Mouse (Mus musculus): Measurements from ENCODE around the gene 4930442H23Rik. TPM values are rescaled to one million over a fixed set of nuclear protein-coding genes. Genes with fewer than 3 reads are reported as not detected.
A peak's percentile ranks its signal among the peaks of the same experiment; 100 is the strongest.
"Not testable (repeated sequence)": the region's sequence is repeated elsewhere in the genome, so short reads cannot be mapped to it uniquely, and the experiment has no call there.

Gene 4930442H23Rik
- polyA plus RNA-seq, 1 experiment, result not detected

- H3K27ac ChIP-seq (ENCODE audit: insufficient read depth, low read length), result peak overlapping the region; percentile 88
- 2% methylated on average over 21 of the region's 21 CpGs for WGBS
- TF ChIP-seq CTCF (IDR thresholded peaks at IDR 0.05; ENCODE audit: borderline replicate concordance, insufficient read depth, low read depth, low read length) (peak; percentile 87), POLR2A (IDR thresholded peaks at IDR 0.05; ENCODE audit: borderline replicate concordance, insufficient read depth, low read length) (peak; percentile 83; the same call in 1 of the 2 replicates)
- peak overlapping the region; percentile 55 for H3K4me3 ChIP-seq (replicated peaks; ENCODE audit: insufficient read depth, low read depth, low read length)
- no peaks in the 10 kb centered on the region for H3K27me3 ChIP-seq (ENCODE audit: control insufficient read depth, insufficient read depth, low read length)
- DNase-seq, result peak; percentile 83 to 87
- peaks cover 14% of the 10 kb centered on the region for H3K4me1 ChIP-seq (ENCODE audit: control insufficient read depth, insufficient read depth, low read length)
These were observed 10.5 kb downstream of the 4930442H23Rik start for GRCm38 (mm10) chr10:81173132-81173531.

DNA sequence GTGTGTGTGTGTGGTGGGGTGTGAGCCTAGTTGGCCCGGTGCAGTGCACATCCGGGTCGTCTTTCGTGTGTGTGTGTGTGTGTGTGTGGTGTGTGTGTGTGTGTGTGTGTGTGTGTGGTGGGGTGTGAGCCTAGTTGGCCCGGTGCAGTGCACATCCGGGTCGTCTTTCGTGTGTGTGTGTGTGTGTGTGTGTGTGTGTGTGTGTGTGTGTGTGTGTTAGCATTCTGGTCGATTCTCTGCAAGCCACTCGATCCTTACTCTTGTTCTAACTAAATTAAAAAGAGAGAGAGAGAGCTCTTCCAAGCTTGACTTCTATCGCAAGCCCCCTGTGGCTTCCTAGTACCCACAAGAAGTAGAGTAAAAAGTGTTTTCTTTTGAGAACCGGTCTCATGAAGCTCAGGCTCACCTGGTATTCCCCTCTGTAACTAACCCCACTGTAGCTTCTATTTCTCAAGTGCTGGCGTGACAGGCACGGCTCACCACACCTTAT is 14.2 kb downstream of the 4930442H23Rik start:
- not testable (repeated sequence) for H3K27me3 ChIP-seq (ENCODE audit: control insufficient read depth, insufficient read depth, low read length); DNase-seq; H3K27ac ChIP-seq (ENCODE audit: insufficient read depth, low read length); H3K4me3 ChIP-seq (replicated peaks; ENCODE audit: insufficient read depth, low read depth, low read length)
- WGBS, result 23% methylated on average over 6 of the region's 14 CpGs
- H3K4me1 ChIP-seq (ENCODE audit: control insufficient read depth, insufficient read depth, low read length), result peaks cover 20% of the 10 kb centered on the region; the same call in 1 of the 2 replicates

DNA sequence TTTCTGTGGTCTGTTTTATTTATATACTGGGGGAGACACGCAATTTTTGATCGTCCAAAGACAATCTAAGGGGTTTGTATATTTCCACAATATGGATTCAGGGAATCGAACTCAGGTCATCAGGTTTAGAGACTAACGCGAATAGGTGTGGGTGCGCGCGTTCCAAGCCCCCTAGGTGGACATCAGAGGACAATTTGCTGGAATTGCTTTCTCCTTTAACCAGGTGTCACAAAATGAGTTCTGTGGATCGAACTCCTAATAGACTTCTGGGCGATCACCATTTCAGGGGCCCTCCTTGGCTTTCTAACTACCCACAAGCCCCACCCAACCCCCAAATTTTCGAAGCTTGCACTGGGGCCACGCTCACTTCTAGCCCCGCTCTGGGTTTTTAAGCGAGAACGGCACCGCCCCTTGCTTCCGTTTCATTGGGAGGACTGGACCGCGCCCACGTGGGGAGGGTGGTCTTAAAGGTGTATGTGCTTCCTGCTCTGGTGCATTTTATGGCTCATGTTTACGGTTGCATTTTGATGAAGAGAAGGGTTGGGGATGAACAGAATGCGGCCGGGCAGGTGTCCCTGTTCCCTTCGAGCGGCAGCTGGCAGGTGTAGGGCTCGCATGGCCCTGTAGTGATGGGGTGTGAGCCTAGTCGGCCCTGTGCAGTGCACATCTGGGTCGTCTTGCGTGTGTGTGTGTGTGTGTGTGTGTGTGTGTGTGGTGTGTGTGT is 15.0 kb downstream of the 4930442H23Rik start:
- peak overlapping the region; percentile 75 for H3K27ac ChIP-seq (ENCODE audit: insufficient read depth, low read length)
- peak overlapping the region; percentile 99 for H3K4me3 ChIP-seq (replicated peaks; ENCODE audit: insufficient read depth, low read depth, low read length)
- TF ChIP-seq POLR2A (IDR thresholded peaks at IDR 0.05; ENCODE audit: borderline replicate concordance, insufficient read depth, low read length) (no peak; the same call in 1 of the 2 replicates), CTCF (IDR thresholded peaks at IDR 0.05; ENCODE audit: borderline replicate concordance, insufficient read depth, low read depth, low read length) (no peak)
- H3K4me1 ChIP-seq (ENCODE audit: control insufficient read depth, insufficient read depth, low read length), result peaks cover 25% of the 10 kb centered on the region
- H3K27me3 ChIP-seq (ENCODE audit: control insufficient read depth, insufficient read depth, low read length), result no peaks in the 10 kb centered on the region
- peak; percentile 80 to 82 for DNase-seq
- 1% methylated on average over 29 of the region's 29 CpGs for WGBS

DNA sequence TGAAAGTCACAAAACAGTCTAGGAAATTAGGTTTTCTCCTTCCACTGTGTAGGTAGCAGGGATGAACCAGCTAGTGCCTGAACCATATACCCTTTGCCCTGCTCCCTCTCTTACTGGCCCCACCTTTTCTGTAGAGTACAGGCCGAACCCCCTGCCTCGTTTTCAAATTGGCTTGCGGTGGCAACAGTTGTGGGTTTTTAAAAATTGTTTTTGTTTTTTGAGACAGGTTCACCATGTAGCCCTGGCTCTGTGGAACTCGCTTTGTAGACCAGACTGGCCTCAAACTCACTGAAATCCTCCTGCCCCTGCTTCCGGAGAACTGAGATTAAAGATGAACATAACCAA is 15.6 kb downstream of the 4930442H23Rik start:
- Histone ChIP-seq H3K4me3 (replicated peaks; ENCODE audit: insufficient read depth, low read depth, low read length) (peak overlapping the region; percentile 99), H3K27me3 (ENCODE audit: control insufficient read depth, insufficient read depth, low read length) (no peaks in the 10 kb centered on the region), H3K27ac (ENCODE audit: insufficient read depth, low read length) (peak overlapping the region; percentile 8; the same call in 1 of the 2 replicates), H3K4me1 (ENCODE audit: control insufficient read depth, insufficient read depth, low read length) (peaks cover 29% of the 10 kb centered on the region)
- TF ChIP-seq CTCF (IDR thresholded peaks at IDR 0.05; ENCODE audit: borderline replicate concordance, insufficient read depth, low read depth, low read length), result no peak
- TF ChIP-seq POLR2A (IDR thresholded peaks at IDR 0.05; ENCODE audit: borderline replicate concordance, insufficient read depth, low read length), result no peak
- WGBS, result 5% methylated on average over 5 of the region's 5 CpGs
- no peak for DNase-seq

GRCm38 (mm10) chr10:81167200-81168086 is 16.2 kb downstream of the 4930442H23Rik start, which contains the start of gene Pias4:
Pias4 (minus strand) TSS chr10:81167923.
- Histone ChIP-seq H3K4me3 (replicated peaks; ENCODE audit: insufficient read depth, low read depth, low read length) (peak within 1 kb of the TSS; percentile 99), H3K27ac (ENCODE audit: insufficient read depth, low read length) (peak within 1 kb of the TSS; percentile 48), H3K4me1 (ENCODE audit: control insufficient read depth, insufficient read depth, low read length) (peaks cover 30% of the 10 kb centered on the region), H3K27me3 (ENCODE audit: control insufficient read depth, insufficient read depth, low read length) (no peaks in the 10 kb centered on the region)
- peak; percentile 100 for DNase-seq
- under 1% methylated on average over 53 of the region's 64 CpGs for WGBS
- peak; percentile 88 for TF ChIP-seq POLR2A (IDR thresholded peaks at IDR 0.05; ENCODE audit: borderline replicate concordance, insufficient read depth, low read length)
- TF ChIP-seq CTCF (IDR thresholded peaks at IDR 0.05; ENCODE audit: borderline replicate concordance, insufficient read depth, low read depth, low read length), result no peak

DNA sequence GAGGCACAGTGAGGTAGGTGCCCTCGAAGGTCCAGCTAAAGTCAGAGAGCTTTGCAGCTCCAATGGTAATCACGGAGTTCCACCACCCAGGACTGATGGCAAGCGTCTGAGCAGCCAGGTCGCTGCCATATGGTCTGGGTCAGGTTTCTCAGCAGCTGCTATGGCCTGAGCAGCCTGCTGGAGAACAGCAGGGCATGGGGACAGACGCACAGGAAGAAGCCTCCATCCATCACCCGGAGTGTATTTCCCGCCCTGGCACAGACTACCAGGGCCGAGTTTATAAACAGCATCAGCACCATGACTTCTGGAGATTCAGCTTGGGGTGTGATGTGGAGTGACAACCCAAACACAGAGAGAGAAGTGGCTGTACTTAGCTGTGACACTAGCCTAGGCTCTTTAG is 18.5 kb downstream of the 4930442H23Rik start:
- peak overlapping the region; percentile 85 for H3K27ac ChIP-seq (ENCODE audit: insufficient read depth, low read length)
- no peak for TF ChIP-seq CTCF (IDR thresholded peaks at IDR 0.05; ENCODE audit: borderline replicate concordance, insufficient read depth, low read depth, low read length)
- H3K4me3 ChIP-seq (replicated peaks; ENCODE audit: insufficient read depth, low read depth, low read length), result peak overlapping the region; percentile 17
- WGBS, result 9% methylated on average over 8 of the region's 8 CpGs
- H3K27me3 ChIP-seq (ENCODE audit: control insufficient read depth, insufficient read depth, low read length), result no peaks in the 10 kb centered on the region
- peak; percentile 75 to 82 for DNase-seq
- peaks cover 46% of the 10 kb centered on the region for H3K4me1 ChIP-seq (ENCODE audit: control insufficient read depth, insufficient read depth, low read length)

DNA sequence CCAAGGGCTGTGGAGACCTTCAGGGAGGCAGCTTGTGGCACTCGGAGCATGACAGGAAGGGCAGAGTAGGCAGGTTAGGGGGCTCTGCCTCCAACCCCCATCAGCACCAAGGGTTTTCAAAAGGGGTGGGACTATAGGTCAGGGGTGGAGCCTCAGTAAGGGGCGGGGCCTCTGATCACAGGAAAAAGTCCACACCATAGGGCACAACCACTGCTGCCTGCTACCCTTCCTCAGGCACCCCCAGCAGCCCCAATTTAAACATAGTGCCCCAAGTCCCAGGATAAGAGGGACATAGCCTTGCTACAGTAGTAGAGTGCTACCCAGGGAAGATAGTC is 21.4 kb downstream of the 4930442H23Rik start:
- H3K4me1 ChIP-seq (ENCODE audit: control insufficient read depth, insufficient read depth, low read length), result peaks cover 51% of the 10 kb centered on the region
- no peak overlapping the region for H3K27ac ChIP-seq (ENCODE audit: insufficient read depth, low read length)
- no peak for TF ChIP-seq CTCF (IDR thresholded peaks at IDR 0.05; ENCODE audit: borderline replicate concordance, insufficient read depth, low read depth, low read length)
- no peak for TF ChIP-seq POLR2A (IDR thresholded peaks at IDR 0.05; ENCODE audit: borderline replicate concordance, insufficient read depth, low read length)
- H3K4me3 ChIP-seq (replicated peaks; ENCODE audit: insufficient read depth, low read depth, low read length), result no peak overlapping the region
- 65% methylated on average over 2 of the region's 2 CpGs for WGBS
- DNase-seq, result no peak
- H3K27me3 ChIP-seq (ENCODE audit: control insufficient read depth, insufficient read depth, low read length), result no peaks in the 10 kb centered on the region

All from cerebellum, adult 2 months (tissue).